Mouse (Mus musculus): ENCODE results near the gene Plod2. TPM values are rescaled to one million over a fixed set of nuclear protein-coding genes. Genes with fewer than 3 reads are reported as not detected.
A peak's percentile ranks its signal among the peaks of the same experiment; 100 is the strongest.

Gene Plod2
- polyA plus RNA-seq, 1 experiment from 2014 or later = 42.1 TPM

DNA sequence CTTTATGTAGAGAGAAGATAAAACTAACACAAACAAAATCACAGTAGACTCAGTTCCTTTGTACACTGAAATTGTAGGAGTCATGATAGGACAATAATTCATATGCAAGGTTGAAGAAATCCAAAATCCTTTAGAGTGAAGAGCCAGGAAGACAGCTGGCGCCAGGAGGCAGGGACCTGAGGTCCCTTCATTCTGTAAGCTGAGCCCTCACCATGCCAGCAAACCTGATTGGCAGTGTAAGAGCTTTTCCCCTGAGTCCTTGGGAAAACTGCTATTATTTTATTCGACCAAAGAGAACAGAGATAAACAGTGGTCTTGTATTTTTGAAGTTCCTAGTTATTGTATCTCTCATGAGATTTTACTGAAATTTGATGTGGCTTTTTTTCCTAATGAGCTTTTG is 9.0 kb downstream of the Plod2 start:
- H3K27me3 ChIP-seq (ENCODE audit: insufficient read depth, low read length) = no peaks in the 10 kb centered on the region

GRCm38 (mm10) chr9:92551666-92552065 is 9.6 kb downstream of the Plod2 start:
- Histone ChIP-seq H3K4me2 (replicated peaks; ENCODE audit: low read depth, low read length) (no peak overlapping the region), H3K4me3 (ENCODE audit: low read length) (no peak overlapping the region), H3K9ac (replicated peaks; ENCODE audit: low read length) (no peak overlapping the region), H3K9me3 (ENCODE audit: low read length) (no peaks in the 10 kb centered on the region), H3K4me1 (ENCODE audit: insufficient read depth, low read length) (peaks cover 34% of the 10 kb centered on the region), H3K27me3 (ENCODE audit: insufficient read depth, low read length) (no peaks in the 10 kb centered on the region), H3K27ac (ENCODE audit: low read length) (no peak overlapping the region), H3K36me3 (ENCODE audit: insufficient read depth, low read length) (0 out of 2 replicates have a peak, but pooled peaks cover 2% of the 10 kb centered on the region)
- no peak for ATAC-seq (ENCODE audit: low FRiP score, low TSS enrichment)
- WGBS = 62% methylated on average over 4 of the region's 4 CpGs

More for the DNA sequence above, 9.0 kb downstream of the Plod2 start:
- no peak overlapping the region for H3K9ac ChIP-seq (replicated peaks; ENCODE audit: low read length)
- H3K36me3 ChIP-seq (ENCODE audit: insufficient read depth, low read length) = 0 out of 2 replicates have a peak, but pooled peaks cover 2% of the 10 kb centered on the region
- H3K4me1 ChIP-seq (ENCODE audit: insufficient read depth, low read length) = peaks cover 41% of the 10 kb centered on the region
- no peak overlapping the region for H3K4me3 ChIP-seq (ENCODE audit: low read length)
- no peak for ATAC-seq (ENCODE audit: low FRiP score, low TSS enrichment)
- H3K9me3 ChIP-seq (ENCODE audit: low read length) = no peaks in the 10 kb centered on the region
- no peak overlapping the region for H3K27ac ChIP-seq (ENCODE audit: low read length)
- 42% methylated on average over 2 of the region's 2 CpGs for WGBS
- H3K4me2 ChIP-seq (replicated peaks; ENCODE audit: low read depth, low read length) = no peak overlapping the region

DNA sequence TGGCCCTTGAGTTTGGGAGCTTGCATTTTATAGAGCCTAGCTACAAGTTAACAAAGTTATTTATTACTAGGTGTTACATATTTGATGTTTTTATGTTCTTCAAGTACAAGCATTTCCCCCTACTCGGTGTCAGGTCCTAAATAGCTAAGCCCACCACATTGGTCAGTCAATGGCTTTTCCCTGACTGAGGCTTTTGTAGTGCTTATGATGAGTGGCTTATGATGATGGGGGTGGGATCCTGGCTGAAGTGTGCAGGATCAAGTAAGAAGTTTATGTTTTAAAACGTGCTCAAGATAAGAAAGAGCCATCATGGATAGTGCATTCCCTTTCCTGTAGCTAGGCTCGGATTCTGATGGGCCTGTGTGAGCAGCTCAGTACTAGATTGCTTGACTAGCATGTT is 10.7 kb downstream of the Plod2 start:
- H3K9ac ChIP-seq (replicated peaks; ENCODE audit: low read length) = no peak overlapping the region
- H3K36me3 ChIP-seq (ENCODE audit: insufficient read depth, low read length) = 0 out of 2 replicates have a peak, but pooled peaks cover 2% of the 10 kb centered on the region
- H3K27ac ChIP-seq (ENCODE audit: low read length) = no peak overlapping the region
- H3K4me2 ChIP-seq (replicated peaks; ENCODE audit: low read depth, low read length) = no peak overlapping the region
- no peak for ATAC-seq (ENCODE audit: low FRiP score, low TSS enrichment)
- H3K4me3 ChIP-seq (ENCODE audit: low read length) = no peak overlapping the region
- H3K9me3 ChIP-seq (ENCODE audit: low read length) = no peaks in the 10 kb centered on the region
- WGBS = 68% methylated on average over 3 of the region's 3 CpGs
- no peaks in the 10 kb centered on the region for H3K27me3 ChIP-seq (ENCODE audit: insufficient read depth, low read length)
- H3K4me1 ChIP-seq (ENCODE audit: insufficient read depth, low read length) = peaks cover 31% of the 10 kb centered on the region

DNA sequence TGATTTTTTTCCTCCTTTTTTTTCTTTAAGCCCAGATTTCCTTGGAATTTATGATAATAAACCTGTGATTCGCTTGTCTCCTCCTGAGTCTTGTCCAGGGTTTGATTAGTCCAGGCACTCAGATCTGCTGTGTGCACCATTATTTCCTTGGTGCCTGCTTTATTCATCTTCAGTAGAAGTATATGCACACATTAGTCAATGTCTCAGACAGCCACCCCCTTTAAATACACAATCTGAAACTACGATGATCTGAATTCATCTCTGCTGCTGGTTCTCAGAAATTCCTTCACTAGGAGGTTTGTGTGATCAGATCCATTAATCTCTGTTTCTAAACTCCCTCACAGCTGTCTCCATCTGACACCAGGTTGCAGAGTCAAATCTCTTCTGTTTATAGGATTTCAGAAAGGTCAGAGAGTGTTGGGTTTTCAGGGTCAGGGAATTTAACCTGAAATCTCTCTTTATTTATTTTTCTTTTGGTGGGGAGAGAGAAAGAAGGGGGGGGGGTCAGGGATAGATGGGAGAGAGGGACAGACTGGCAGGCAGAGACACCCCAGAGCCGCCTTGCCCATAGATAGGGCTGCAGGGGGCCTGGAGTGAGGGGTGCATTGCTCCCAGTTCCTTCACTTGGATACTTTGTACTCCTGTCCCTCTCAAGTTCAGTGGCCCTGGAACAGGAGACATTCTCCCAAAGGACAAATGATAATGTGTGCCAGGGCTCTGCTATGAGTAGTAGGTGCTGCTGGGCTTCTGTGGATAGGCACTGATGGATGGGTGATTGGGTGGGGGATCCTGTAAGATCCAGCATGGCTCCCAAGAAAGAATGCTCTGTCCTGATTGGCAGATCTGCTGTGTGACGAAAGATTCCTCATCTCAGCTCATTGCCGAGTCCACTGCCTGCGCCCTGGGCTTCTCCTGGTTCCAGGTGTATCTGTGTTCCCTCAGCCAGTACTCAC is 13.3 kb downstream of the Plod2 start:
- H3K9me3 ChIP-seq (ENCODE audit: low read length) = no peaks in the 10 kb centered on the region
- WGBS = 57% methylated on average over 6 of the region's 6 CpGs
- H3K9ac ChIP-seq (replicated peaks; ENCODE audit: low read length) = no peak overlapping the region
- peak; percentile 66 for ATAC-seq (ENCODE audit: low FRiP score, low TSS enrichment)
- H3K36me3 ChIP-seq (ENCODE audit: insufficient read depth, low read length) = no peaks in the 10 kb centered on the region
- H3K27ac ChIP-seq (ENCODE audit: low read length) = no peak overlapping the region
- H3K4me3 ChIP-seq (ENCODE audit: low read length) = no peak overlapping the region
- no peaks in the 10 kb centered on the region for H3K27me3 ChIP-seq (ENCODE audit: insufficient read depth, low read length)
- peaks cover 27% of the 10 kb centered on the region for H3K4me1 ChIP-seq (ENCODE audit: insufficient read depth, low read length)
- H3K4me2 ChIP-seq (replicated peaks; ENCODE audit: low read depth, low read length) = no peak overlapping the region

GRCm38 (mm10) chr9:92559750-92560149 is 17.7 kb downstream of the Plod2 start:
- H3K9me3 ChIP-seq (ENCODE audit: low read length) = no peaks in the 10 kb centered on the region; the same call in 1 of the 2 replicates
- H3K4me2 ChIP-seq (replicated peaks; ENCODE audit: low read depth, low read length) = no peak overlapping the region
- H3K27ac ChIP-seq (ENCODE audit: low read length) = no peak overlapping the region
- H3K4me1 ChIP-seq (ENCODE audit: insufficient read depth, low read length) = peaks cover 27% of the 10 kb centered on the region
- no peaks in the 10 kb centered on the region for H3K27me3 ChIP-seq (ENCODE audit: insufficient read depth, low read length)
- H3K4me3 ChIP-seq (ENCODE audit: low read length) = no peak overlapping the region
- H3K36me3 ChIP-seq (ENCODE audit: insufficient read depth, low read length) = no peaks in the 10 kb centered on the region
- H3K9ac ChIP-seq (replicated peaks; ENCODE audit: low read length) = no peak overlapping the region
- ATAC-seq (ENCODE audit: low FRiP score, low TSS enrichment) = no peak
- 56% methylated on average over 8 of the region's 8 CpGs for WGBS

GRCm38 (mm10) chr9:92560840-92561547 is 19.0 kb downstream of the Plod2 start:
- WGBS = 55% methylated on average over 6 of the region's 6 CpGs
- no peaks in the 10 kb centered on the region for H3K27me3 ChIP-seq (ENCODE audit: insufficient read depth, low read length)
- peak; percentile 16; the same call in 1 of the 2 replicates for ATAC-seq (ENCODE audit: low FRiP score, low TSS enrichment)
- peaks cover 21% of the 10 kb centered on the region for H3K4me1 ChIP-seq (ENCODE audit: insufficient read depth, low read length)
- H3K4me3 ChIP-seq (ENCODE audit: low read length) = no peak overlapping the region
- no peak overlapping the region for H3K9ac ChIP-seq (replicated peaks; ENCODE audit: low read length)
- no peak overlapping the region for H3K27ac ChIP-seq (ENCODE audit: low read length)
- H3K9me3 ChIP-seq (ENCODE audit: low read length) = no peaks in the 10 kb centered on the region; the same call in 1 of the 2 replicates
- H3K36me3 ChIP-seq (ENCODE audit: insufficient read depth, low read length) = no peaks in the 10 kb centered on the region
- H3K4me2 ChIP-seq (replicated peaks; ENCODE audit: low read depth, low read length) = no peak overlapping the region

GRCm38 (mm10) chr9:92562416-92562815 is 20.4 kb downstream of the Plod2 start:
- Histone ChIP-seq H3K4me3 (ENCODE audit: low read length) (no peak overlapping the region), H3K9me3 (ENCODE audit: low read length) (no peaks in the 10 kb centered on the region; the same call in 1 of the 2 replicates), H3K9ac (replicated peaks; ENCODE audit: low read length) (no peak overlapping the region), H3K36me3 (ENCODE audit: insufficient read depth, low read length) (no peaks in the 10 kb centered on the region), H3K27ac (ENCODE audit: low read length) (no peak overlapping the region), H3K4me2 (replicated peaks; ENCODE audit: low read depth, low read length) (no peak overlapping the region), H3K27me3 (ENCODE audit: insufficient read depth, low read length) (no peaks in the 10 kb centered on the region), H3K4me1 (ENCODE audit: insufficient read depth, low read length) (peaks cover 28% of the 10 kb centered on the region)
- WGBS = 78% methylated on average over 5 of the region's 5 CpGs
- ATAC-seq (ENCODE audit: low FRiP score, low TSS enrichment) = no peak

DNA sequence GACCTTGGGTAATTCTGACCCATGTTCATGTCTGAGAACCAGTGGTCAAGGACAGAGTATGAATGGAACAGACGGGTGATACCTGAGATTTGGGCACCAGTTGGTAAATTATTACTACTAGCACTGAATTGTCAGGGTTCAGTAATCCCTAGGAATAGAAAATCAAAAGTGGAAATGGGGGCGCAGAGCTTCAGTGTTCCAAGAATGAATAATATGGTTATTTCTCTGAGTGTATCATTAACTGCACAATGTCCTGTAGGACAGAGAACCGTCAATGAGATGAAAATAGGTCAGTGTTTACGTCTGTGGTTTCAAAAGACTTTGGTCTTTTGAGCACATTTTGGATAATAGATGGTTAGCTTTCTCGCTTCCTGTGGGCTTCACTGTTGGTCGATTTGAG is 21.3 kb downstream of the Plod2 start:
- Histone ChIP-seq H3K27me3 (ENCODE audit: insufficient read depth, low read length) (no peaks in the 10 kb centered on the region), H3K36me3 (ENCODE audit: insufficient read depth, low read length) (no peaks in the 10 kb centered on the region), H3K4me3 (ENCODE audit: low read length) (no peak overlapping the region), H3K27ac (ENCODE audit: low read length) (no peak overlapping the region), H3K4me1 (ENCODE audit: insufficient read depth, low read length) (peaks cover 28% of the 10 kb centered on the region), H3K9me3 (ENCODE audit: low read length) (no peaks in the 10 kb centered on the region; the same call in 1 of the 2 replicates), H3K9ac (replicated peaks; ENCODE audit: low read length) (no peak overlapping the region), H3K4me2 (replicated peaks; ENCODE audit: low read depth, low read length) (no peak overlapping the region)
- WGBS = 77% methylated on average over 6 of the region's 6 CpGs
- ATAC-seq (ENCODE audit: low FRiP score, low TSS enrichment) = no peak

DNA sequence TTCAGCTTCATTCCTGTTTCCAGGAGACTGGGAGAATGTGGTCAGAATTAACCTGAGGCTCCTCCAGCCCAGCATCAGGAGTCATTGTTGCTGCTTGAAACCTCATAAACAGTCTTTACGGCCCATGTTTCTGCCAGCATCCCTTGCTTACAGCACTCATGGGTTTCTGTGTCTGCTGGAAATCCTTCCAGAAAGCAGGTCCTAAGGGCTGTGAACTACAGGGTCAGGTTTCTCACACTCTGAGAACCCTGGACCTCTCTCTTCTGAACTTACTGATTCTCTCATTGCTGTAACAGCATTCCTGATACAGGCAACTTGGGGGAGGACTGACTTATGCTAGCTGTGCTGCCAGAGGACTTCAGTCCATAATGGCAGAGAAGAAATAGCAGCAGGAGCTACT is 22.4 kb downstream of the Plod2 start:
- Histone ChIP-seq H3K9ac (replicated peaks; ENCODE audit: low read length) (no peak overlapping the region), H3K4me2 (replicated peaks; ENCODE audit: low read depth, low read length) (no peak overlapping the region), H3K9me3 (ENCODE audit: low read length) (no peaks in the 10 kb centered on the region; the same call in 1 of the 2 replicates), H3K4me3 (ENCODE audit: low read length) (no peak overlapping the region), H3K27ac (ENCODE audit: low read length) (no peak overlapping the region), H3K4me1 (ENCODE audit: insufficient read depth, low read length) (peaks cover 25% of the 10 kb centered on the region), H3K36me3 (ENCODE audit: insufficient read depth, low read length) (no peaks in the 10 kb centered on the region), H3K27me3 (ENCODE audit: insufficient read depth, low read length) (no peaks in the 10 kb centered on the region)
- no peak for ATAC-seq (ENCODE audit: low FRiP score, low TSS enrichment)
- 85% methylated on average over 1 of the region's 1 CpGs for WGBS
